Mouse (Mus musculus) cerebellum, adult 9-11 months (tissue): ENCODE measurements around the gene Mphosph9.
A peak's percentile ranks its signal among the peaks of the same experiment; 100 is the strongest.
"Not testable (repeated sequence)": the region's sequence is repeated elsewhere in the genome, so short reads cannot be mapped to it uniquely, and the experiment has no call there.

Source experiments
- DNase-seq: peaks from one replicate; pipeline ENCODE4 v3.0.0; 2022

Gene Mphosph9

GRCm38 (mm10) chr5:124341753-124342339 is 14.1 kb upstream of the Mphosph9 start:
- not testable (repeated sequence) for DNase-seq

- DNase-seq = peak; percentile 86
These were observed 11.0 kb upstream of the Mphosph9 start for GRCm38 (mm10) chr5:124338791-124339190.

GRCm38 (mm10) chr5:124337909-124338308 is 10.1 kb upstream of the Mphosph9 start:
- no peak for DNase-seq

- DNase-seq = no peak
These were observed 9.3 kb upstream of the Mphosph9 start for GRCm38 (mm10) chr5:124337103-124337502.

GRCm38 (mm10) chr5:124334392-124334791 is 6.6 kb upstream of the Mphosph9 start:
- peak; percentile 80 for DNase-seq

- no peak for DNase-seq
These were observed 2.3 kb upstream of the Mphosph9 start for GRCm38 (mm10) chr5:124330086-124330485.

GRCm38 (mm10) chr5:124326829-124327228 is 943 bp downstream of the Mphosph9 start:
- DNase-seq = peak; percentile 52

GRCm38 (mm10) chr5:124317648-124318047 is 10.1 kb downstream of the Mphosph9 start:
- DNase-seq = no peak

- peak; percentile 90 for DNase-seq
These were observed 11.8 kb downstream of the Mphosph9 start for GRCm38 (mm10) chr5:124315941-124316340.

- peak; percentile 61 for DNase-seq
These were observed 12.3 kb downstream of the Mphosph9 start for GRCm38 (mm10) chr5:124315498-124315897.

- no peak for DNase-seq
These were observed 17.7 kb downstream of the Mphosph9 start for GRCm38 (mm10) chr5:124310091-124310490.

GRCm38 (mm10) chr5:124309155-124309554 is 18.6 kb downstream of the Mphosph9 start:
- DNase-seq = no peak

GRCm38 (mm10) chr5:124302853-124303252 is 24.9 kb downstream of the Mphosph9 start:
- DNase-seq = not testable (repeated sequence)

GRCm38 (mm10) chr5:124300132-124300531 is 27.6 kb downstream of the Mphosph9 start:
- DNase-seq = no peak

GRCm38 (mm10) chr5:124299307-124299706 is 28.5 kb downstream of the Mphosph9 start:
- not testable (repeated sequence) for DNase-seq

GRCm38 (mm10) chr5:124296475-124296874 is 31.3 kb downstream of the Mphosph9 start:
- no peak for DNase-seq

GRCm38 (mm10) chr5:124293967-124294366 is 33.8 kb downstream of the Mphosph9 start:
- no peak for DNase-seq

GRCm38 (mm10) chr5:124290216-124290615 is 37.6 kb downstream of the Mphosph9 start:
- DNase-seq = no peak

- DNase-seq = no peak
These were observed 40.0 kb downstream of the Mphosph9 start for GRCm38 (mm10) chr5:124287616-124288247.

- DNase-seq = no peak
These were observed 43.4 kb downstream of the Mphosph9 start for GRCm38 (mm10) chr5:124284330-124284729.

- no peak for DNase-seq
These were observed 44.9 kb downstream of the Mphosph9 start for GRCm38 (mm10) chr5:124282854-124283253.

GRCm38 (mm10) chr5:124270226-124270625 is 57.5 kb downstream of the Mphosph9 start:
- DNase-seq = no peak

- DNase-seq = no peak
These were observed 58.1 kb downstream of the Mphosph9 start for GRCm38 (mm10) chr5:124269661-124270060.

- no peak for DNase-seq
These were observed 60.1 kb downstream of the Mphosph9 start for GRCm38 (mm10) chr5:124267652-124268051.

- no peak for DNase-seq
These were observed 61.0 kb downstream of the Mphosph9 start for GRCm38 (mm10) chr5:124266821-124267220.
